ENCODE assay signal across 16 mouse cellular contexts in the genomic region with DNA sequence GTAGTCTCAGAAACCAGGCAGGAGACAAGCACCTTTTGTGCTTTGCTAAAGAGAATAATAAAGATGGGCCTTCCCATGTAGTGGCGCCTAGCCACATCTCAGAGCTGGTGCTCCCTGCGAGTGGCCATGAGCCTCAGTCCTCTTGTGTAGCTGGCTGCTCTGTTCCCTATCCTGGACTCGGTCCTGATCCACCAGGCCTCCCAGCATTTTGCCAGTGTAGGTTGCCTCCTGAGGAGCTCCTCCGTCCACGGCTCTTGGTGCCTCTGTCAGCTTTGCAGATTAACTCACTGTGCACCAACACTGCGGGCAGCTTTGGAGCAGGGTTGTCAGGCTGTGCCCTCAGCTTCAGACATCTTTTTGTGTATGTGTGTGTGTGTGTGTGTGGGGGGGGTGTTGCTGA. TPM values are rescaled to one million over a fixed set of nuclear protein-coding genes. Genes with fewer than 3 reads are reported as not detected.
DNase-seq lines count a peak whose midpoint lies in the region; ATAC-seq and TF ChIP-seq lines count a peak whose summit lies in the region.
"Had no signal": no experiment of that assay in that cellular context is flagged by ENCODE, and none has a peak within 500 bp of the region (broad histone marks: within the 10 kb centered on the region; RNA-seq: fewer than 3 reads in every experiment).

No protein-coding gene starts in this region.

- WGBS in heart, embryonic 16.5 days: 68% methylated on average over 6 of the region's 6 CpGs
- WGBS in forebrain, embryonic 12.5 days: 51% methylated on average over 6 of the region's 6 CpGs
- 60% methylated on average over 6 of the region's 6 CpGs for WGBS in midbrain, embryonic 11.5 days

- H3K4me2 ChIP-seq in heart, embryonic 16.5 days (ENCODE audit: low read depth, low read length): no peak overlapping the region
- peak overlapping the region; percentile 21; the same call in 1 of the 2 replicates for H3K4me2 ChIP-seq in forebrain, embryonic 12.5 days
- H3K4me2 ChIP-seq in midbrain, embryonic 11.5 days: no peak overlapping the region
- H3K4me2 ChIP-seq: hindbrain, embryonic 15.5 days; liver, embryonic 15.5 days had no signal

- ATAC-seq in heart, embryonic 16.5 days (replicated peaks; ENCODE audit: extremely low read depth, insufficient read depth, low FRiP score): no peak
- no peak for ATAC-seq in G1E (ENCODE audit: extremely low read depth, insufficient number of reproducible peaks, low FRiP score, poor library complexity, severe bottlenecking)
- no peak for ATAC-seq in forebrain, embryonic 12.5 days (ENCODE audit: low FRiP score)
- ATAC-seq in midbrain, embryonic 11.5 days (ENCODE audit: low FRiP score): no peak
- ATAC-seq: CD4-positive, CD25-positive, alpha-beta regulatory T cell, adult 4 months had no signal

- H3K4me1 ChIP-seq in heart, embryonic 16.5 days (ENCODE audit: control insufficient read depth, insufficient read depth, low read length): peaks cover 70% of the 10 kb centered on the region
- peaks cover 99% of the 10 kb centered on the region for H3K4me1 ChIP-seq in G1E (ENCODE audit: insufficient read depth, low read depth, low read length)
- H3K4me1 ChIP-seq in forebrain, embryonic 12.5 days: peaks cover 100% of the 10 kb centered on the region
- H3K4me1 ChIP-seq in midbrain, embryonic 11.5 days (ENCODE audit: control insufficient read depth, insufficient read depth, low read length): peaks cover 72% of the 10 kb centered on the region

- H3K9ac ChIP-seq in heart, embryonic 16.5 days (ENCODE audit: low read length): 0 out of 2 replicates have a peak overlapping the region, but pooled peaks have one; percentile 31
- peak overlapping the region; percentile 33; the same call in 1 of the 2 replicates for H3K9ac ChIP-seq in forebrain, embryonic 12.5 days
- peak overlapping the region; percentile 4; the same call in 1 of the 2 replicates for H3K9ac ChIP-seq in midbrain, embryonic 11.5 days (ENCODE audit: low read length)
- H3K9ac ChIP-seq: hindbrain, embryonic 15.5 days; liver, embryonic 15.5 days had no signal

- no peak overlapping the region for H3K4me3 ChIP-seq in heart, embryonic 16.5 days (ENCODE audit: low read length)
- peak overlapping the region; percentile 56; the same call in 1 of the 2 replicates for H3K4me3 ChIP-seq in G1E (ENCODE audit: low read depth, low read length)
- no peak overlapping the region for H3K4me3 ChIP-seq in forebrain, embryonic 12.5 days (replicated peaks)
- H3K4me3 ChIP-seq in midbrain, embryonic 11.5 days (ENCODE audit: low read depth, low read length): no peak overlapping the region
- H3K4me3 ChIP-seq: hindbrain, embryonic 15.5 days; liver, embryonic 15.5 days had no signal

- no peaks in the 10 kb centered on the region for H3K27me3 ChIP-seq in heart, embryonic 16.5 days (ENCODE audit: control insufficient read depth, insufficient read depth, low read length)
- H3K27me3 ChIP-seq in G1E (ENCODE audit: insufficient read depth, low read length): no peaks in the 10 kb centered on the region
- H3K27me3 ChIP-seq in forebrain, embryonic 12.5 days: no peaks in the 10 kb centered on the region
- H3K27me3 ChIP-seq in midbrain, embryonic 11.5 days (ENCODE audit: control insufficient read depth, insufficient read depth, low read length): no peaks in the 10 kb centered on the region
- H3K27me3 ChIP-seq: hindbrain, embryonic 15.5 days; liver, embryonic 15.5 days had no signal

- TF ChIP-seq CTCF in G1E (IDR thresholded peaks at IDR 0.05; ENCODE audit: low read depth, low read length): no peak

- no peaks in the 10 kb centered on the region for H3K9me3 ChIP-seq in heart, embryonic 16.5 days (replicated peaks; ENCODE audit: control insufficient read depth, low read length)
- no peaks in the 10 kb centered on the region for H3K9me3 ChIP-seq in G1E (replicated peaks)
- H3K9me3 ChIP-seq in forebrain, embryonic 12.5 days: no peaks in the 10 kb centered on the region
- H3K9me3 ChIP-seq in midbrain, embryonic 11.5 days (ENCODE audit: control insufficient read depth, low read length): no peaks in the 10 kb centered on the region
- H3K9me3 ChIP-seq: hindbrain, embryonic 15.5 days; liver, embryonic 15.5 days had no signal

- H3K36me3 ChIP-seq in heart, embryonic 16.5 days (ENCODE audit: control insufficient read depth, insufficient read depth): no peaks in the 10 kb centered on the region
- peaks cover 98% of the 10 kb centered on the region for H3K36me3 ChIP-seq in G1E (replicated peaks)
- peaks cover 5% of the 10 kb centered on the region for H3K36me3 ChIP-seq in forebrain, embryonic 12.5 days (replicated peaks)
- no peaks in the 10 kb centered on the region; the same call in 1 of the 2 replicates for H3K36me3 ChIP-seq in midbrain, embryonic 11.5 days (ENCODE audit: control insufficient read depth, insufficient read depth, low read length)
- H3K36me3 ChIP-seq: hindbrain, embryonic 15.5 days had no signal

- no peak for DNase-seq in heart, adult 18-20 months
- DNase-seq in G1E (ENCODE audit: low spot score): no peak
- no peak for DNase-seq in midbrain, embryonic 11.5 days (ENCODE audit: low spot score, missing footprints)
- DNase-seq in yolk sac, embryonic 10.5 days (ENCODE audit: low spot score): no peak
- no peak for DNase-seq in layer of hippocampus, adult 9-11 months
- DNase-seq: adrenal gland, postnatal 10 days; embryo, embryonic 11 days; gastrocnemius, postnatal 14 days; kidney, postnatal 25 days; thymus, postnatal 25 days had no signal

- H3K27ac ChIP-seq in heart, embryonic 16.5 days (ENCODE audit: low read length): peak overlapping the region; percentile 11; the same call in 1 of the 2 replicates
- peak overlapping the region; percentile 76 for H3K27ac ChIP-seq in forebrain, embryonic 12.5 days
- H3K27ac ChIP-seq in midbrain, embryonic 11.5 days (ENCODE audit: low read depth, low read length): no peak overlapping the region
- H3K27ac ChIP-seq: hindbrain, embryonic 15.5 days; liver, embryonic 15.5 days; macrophage had no signal

RNA-seq across cellular contexts. Expression of gene Ssbp3, which starts 30.4 kb away (rescaled TPM):
- 51.2 and 52.9 TPM in 2 replicates for polyA plus RNA-seq in heart, embryonic 16.5 days (2015; fragmentation: Nextera tagmentation; extraction: Ambion mirVana)
- total RNA-seq in heart, adult 18-20 months (2021): 10 to 100 TPM; 27.5 to 37.9 TPM
- 232 and 311 TPM in 2 replicates for total RNA-seq in G1E (2014; fragmentation: Nextera tagmentation)
- 27.5 and 46.6 TPM in 2 replicates for total RNA-seq in G1E (2017)
- polyA plus RNA-seq in G1E (2012): 685 and 787 TPM in 2 replicates
- polyA plus RNA-seq in forebrain, embryonic 12.5 days (2016; fragmentation: Nextera tagmentation; extraction: Ambion mirVana): 198 and 214 TPM in 2 replicates
- polyA plus RNA-seq in midbrain, embryonic 11.5 days (2014; fragmentation: Nextera tagmentation; extraction: Ambion mirVana): 124 and 132 TPM in 2 replicates
